Mouse (Mus musculus): Measurements from ENCODE around the gene Tspan8.
"Not testable (repeated sequence)": the region's sequence is repeated elsewhere in the genome, so short reads cannot be mapped to it uniquely, and the experiment has no call there.

Tspan8 gene

GRCm38 (mm10) chr10:115816511-115816910 lies at the start of gene Tspan8:
Gene Tspan8 (plus strand): TSS chr10:115816832.
- DNase-seq (ENCODE audit: low spot score): no peak

- no peak for DNase-seq (ENCODE audit: low spot score)
Measured at GRCm38 (mm10) chr10:115770032-115770431, 46.6 kb upstream of the Tspan8 start.

- no peak for DNase-seq (ENCODE audit: low spot score)
Measured at GRCm38 (mm10) chr10:115774451-115774850, 42.2 kb upstream of the Tspan8 start.

- no peak for DNase-seq (ENCODE audit: low spot score)
Measured at GRCm38 (mm10) chr10:115775945-115776905, 40.4 kb upstream of the Tspan8 start.

GRCm38 (mm10) chr10:115777366-115777765 lies 39.3 kb upstream of the Tspan8 start:
- DNase-seq (ENCODE audit: low spot score): no peak

- no peak for DNase-seq (ENCODE audit: low spot score)
Measured at GRCm38 (mm10) chr10:115778624-115779023, 38.0 kb upstream of the Tspan8 start.

- DNase-seq (ENCODE audit: low spot score): no peak
Measured at GRCm38 (mm10) chr10:115780239-115781016, 36.2 kb upstream of the Tspan8 start.

GRCm38 (mm10) chr10:115783232-115783631 lies 33.4 kb upstream of the Tspan8 start:
- DNase-seq (ENCODE audit: low spot score): no peak

- no peak for DNase-seq (ENCODE audit: low spot score)
Measured at GRCm38 (mm10) chr10:115790788-115791187, 25.8 kb upstream of the Tspan8 start.

- no peak for DNase-seq (ENCODE audit: low spot score)
Measured at GRCm38 (mm10) chr10:115796072-115796788, 20.4 kb upstream of the Tspan8 start.

GRCm38 (mm10) chr10:115801464-115801863 lies 15.2 kb upstream of the Tspan8 start:
- DNase-seq (ENCODE audit: low spot score): no peak

- DNase-seq (ENCODE audit: low spot score): not testable (repeated sequence)
Measured at GRCm38 (mm10) chr10:115803013-115803412, 13.6 kb upstream of the Tspan8 start.

GRCm38 (mm10) chr10:115803765-115804164 lies 12.9 kb upstream of the Tspan8 start:
- no peak for DNase-seq (ENCODE audit: low spot score)

GRCm38 (mm10) chr10:115805987-115806386 lies 10.6 kb upstream of the Tspan8 start:
- no peak for DNase-seq (ENCODE audit: low spot score)

GRCm38 (mm10) chr10:115809169-115809568 lies 7.5 kb upstream of the Tspan8 start:
- DNase-seq (ENCODE audit: low spot score): no peak

- DNase-seq (ENCODE audit: low spot score): no peak
Measured at GRCm38 (mm10) chr10:115811519-115811918, 5.1 kb upstream of the Tspan8 start.

GRCm38 (mm10) chr10:115814878-115815277 lies 1.8 kb upstream of the Tspan8 start:
- no peak for DNase-seq (ENCODE audit: low spot score)

- DNase-seq (ENCODE audit: low spot score): no peak
Measured at GRCm38 (mm10) chr10:115817056-115817724, 558 bp downstream of the Tspan8 start.

- DNase-seq (ENCODE audit: low spot score): no peak
Measured at GRCm38 (mm10) chr10:115825289-115825688, 8.7 kb downstream of the Tspan8 start.

- DNase-seq (ENCODE audit: low spot score): no peak
Measured at GRCm38 (mm10) chr10:115828872-115829271, 12.2 kb downstream of the Tspan8 start.

GRCm38 (mm10) chr10:115829696-115830095 lies 13.1 kb downstream of the Tspan8 start:
- no peak for DNase-seq (ENCODE audit: low spot score)

GRCm38 (mm10) chr10:115830726-115831125 lies 14.1 kb downstream of the Tspan8 start:
- no peak for DNase-seq (ENCODE audit: low spot score)
